Mouse (Mus musculus) neural tube, embryonic 13.5 days (tissue): ENCODE measurements around the gene Rgs17. TPM values are rescaled to one million over a fixed set of nuclear protein-coding genes. Genes with fewer than 3 reads are reported as not detected.
"Not testable (repeated sequence)": the region's sequence is repeated elsewhere in the genome, so short reads cannot be mapped to it uniquely, and the experiment has no call there.

Source experiments
- ATAC-seq: fragments of 200-750 bp; cut with Nextera tagmentation; 2 replicates; pipeline ENCODE4 v1.8.0; 2017; ENCODE audit warnings: low read depth, mild to moderate bottlenecking, moderate TSS enrichment, moderate library complexity
- H3K27ac ChIP-seq: fragments of 300-500 bp; sonication (generic); replicated peaks from 2 replicates; pipeline ENCODE4 v1.5.1; 2015; ENCODE audit warnings: moderate library complexity, mild to moderate bottlenecking, inconsistent platforms
- H3K27me3 ChIP-seq: fragments of 300-500 bp; sonication (generic); 2 replicates; pipeline ENCODE4 v1.6.1; 2015; ENCODE audit warnings: mild to moderate bottlenecking, inconsistent platforms
- H3K36me3 ChIP-seq: fragments of 300-500 bp; sonication (generic); 2 replicates; pipeline ENCODE4 v1.6.1; 2015; ENCODE audit warnings: mild to moderate bottlenecking, inconsistent platforms
- H3K4me1 ChIP-seq: fragments of 300-500 bp; sonication (generic); replicated peaks from 2 replicates; pipeline ENCODE4 v1.6.1; 2015; ENCODE audit warnings: inconsistent platforms
- H3K4me2 ChIP-seq: fragments of 300-500 bp; sonication (generic); 2 replicates; pipeline ENCODE4 v1.6.1; 2015; ENCODE audit warnings: inconsistent platforms, mild to moderate bottlenecking, moderate library complexity
- H3K4me3 ChIP-seq: fragments of 300-500 bp; sonication (generic); 2 replicates; pipeline ENCODE4 v1.5.1; 2015; ENCODE audit warnings: mild to moderate bottlenecking, inconsistent platforms
- H3K9ac ChIP-seq: fragments of 300-500 bp; sonication (generic); 2 replicates; pipeline ENCODE4 v1.6.1; 2015; ENCODE audit warnings: moderate library complexity, mild to moderate bottlenecking, inconsistent platforms
- H3K9me3 ChIP-seq: fragments of 300-500 bp; sonication (generic); 2 replicates; pipeline ENCODE4 v1.6.1; 2016; ENCODE audit warnings: inconsistent platforms
- WGBS: fragments of 180-500 bp; shearing (Covaris S2); methylation state at CpG from one replicate; pipeline ENCODE4 v1.1.7; 2015; 5-methylcytosine and 5-hydroxymethylcytosine counted together
- polyA plus RNA-seq: library from polyadenylated mRNA; unstranded; fragments of >200 nt; fragmentation: Nextera tagmentation; extraction: Ambion mirVana; gene quantifications from 2 replicates; pipeline ENCODE4 v1.2.1, GENCODE M21; 2015

Gene Rgs17
- 12.9 and 13.2 TPM in 2 replicates for polyA plus RNA-seq

DNA sequence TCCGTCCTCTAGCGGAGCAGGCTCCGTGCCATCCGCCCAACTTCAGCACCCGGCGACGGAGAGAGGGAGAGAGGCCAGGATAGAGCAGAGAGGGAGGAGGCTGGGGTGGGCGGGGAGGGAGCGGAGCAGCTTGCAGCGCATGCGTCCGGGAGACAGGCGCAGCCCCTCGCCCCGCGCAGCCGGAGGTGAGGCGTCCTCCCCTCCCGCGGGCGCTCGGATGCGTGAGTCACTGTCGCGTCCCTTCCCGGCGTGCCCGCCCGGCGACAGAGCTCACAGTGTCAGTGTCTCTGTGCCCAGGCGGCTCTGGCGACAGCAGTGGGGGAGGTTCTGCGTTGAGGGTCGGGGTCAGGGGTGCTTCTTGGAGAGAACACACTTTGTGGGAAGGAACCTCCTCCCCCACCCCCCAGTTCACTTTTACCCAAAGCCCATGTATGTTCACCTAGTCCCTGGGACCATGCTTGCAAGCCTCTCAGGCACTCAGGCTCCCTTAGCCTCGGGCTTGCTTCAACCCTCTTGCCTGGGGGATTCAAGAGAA lies at the start of gene Rgs17:
Gene Rgs17 (minus strand): TSS at position 107 of the 535 bp plus-strand sequence.
- Histone ChIP-seq H3K27ac (peak within 1 kb of the TSS; percentile 76), H3K9me3 (no peaks in the 10 kb centered on the region), H3K4me2 (peak within 1 kb of the TSS; percentile 85), H3K36me3 (no peaks in the 10 kb centered on the region), H3K9ac (peak within 1 kb of the TSS; percentile 90), H3K4me1 (peaks cover 24% of the 10 kb centered on the region), H3K4me3 (peak within 1 kb of the TSS; percentile 88), H3K27me3 (peaks cover 3% of the 10 kb centered on the region; the same call in 1 of the 2 replicates)
- peak; percentile 95 for ATAC-seq
- WGBS = under 1% methylated on average over 18 of the region's 35 CpGs

DNA sequence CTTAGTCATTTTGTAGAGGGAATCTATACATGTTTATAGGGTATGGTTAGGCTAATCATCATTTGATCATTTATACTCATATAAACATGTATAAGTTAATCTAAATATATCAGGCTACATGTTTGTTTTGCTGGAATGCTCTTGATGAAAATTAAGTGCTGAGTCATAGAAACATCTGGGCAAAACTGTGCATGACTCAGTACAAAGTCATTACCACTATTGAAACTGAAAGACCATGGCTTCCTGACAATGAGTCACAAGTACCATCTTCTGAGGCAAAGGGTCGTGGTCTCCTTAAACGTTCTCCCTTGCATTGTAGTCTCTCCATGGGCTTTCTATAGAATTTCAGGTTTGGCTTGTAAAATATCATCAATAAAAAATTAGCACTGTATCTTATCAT lies 45.5 kb upstream of the Rgs17 start:
- no peak for ATAC-seq
- Histone ChIP-seq H3K9me3 (no peaks in the 10 kb centered on the region), H3K4me2 (no peak overlapping the region), H3K27me3 (no peaks in the 10 kb centered on the region), H3K9ac (no peak overlapping the region), H3K27ac (no peak overlapping the region), H3K36me3 (no peaks in the 10 kb centered on the region), H3K4me3 (no peak overlapping the region), H3K4me1 (no peaks in the 10 kb centered on the region)
- 82% methylated on average over 2 of the region's 2 CpGs for WGBS

DNA sequence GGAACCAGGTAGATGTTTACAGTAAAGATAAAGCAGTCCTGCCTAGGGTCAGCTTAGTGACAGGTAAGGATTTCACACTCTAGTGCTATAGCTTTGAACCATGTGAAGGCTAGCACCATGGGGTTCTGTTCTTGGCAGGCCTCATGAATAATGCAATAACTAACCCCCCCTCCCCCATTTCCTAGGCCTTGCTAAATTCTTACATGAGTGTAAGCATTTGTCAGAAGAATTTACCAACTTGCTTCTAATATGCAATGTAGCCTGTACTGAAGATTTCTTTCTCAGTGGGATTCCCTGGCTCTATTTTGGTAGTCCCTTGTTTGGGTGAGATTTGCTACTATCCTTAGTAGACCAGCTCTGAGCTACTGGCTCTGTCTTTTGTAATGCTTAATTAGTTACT lies 31.6 kb upstream of the Rgs17 start:
- H3K9ac ChIP-seq, ATAC-seq, H3K9me3 ChIP-seq, H3K27ac ChIP-seq, H3K27me3 ChIP-seq, H3K36me3 ChIP-seq, H3K4me2 ChIP-seq, H3K4me3 ChIP-seq, H3K4me1 ChIP-seq: not testable (repeated sequence)

DNA sequence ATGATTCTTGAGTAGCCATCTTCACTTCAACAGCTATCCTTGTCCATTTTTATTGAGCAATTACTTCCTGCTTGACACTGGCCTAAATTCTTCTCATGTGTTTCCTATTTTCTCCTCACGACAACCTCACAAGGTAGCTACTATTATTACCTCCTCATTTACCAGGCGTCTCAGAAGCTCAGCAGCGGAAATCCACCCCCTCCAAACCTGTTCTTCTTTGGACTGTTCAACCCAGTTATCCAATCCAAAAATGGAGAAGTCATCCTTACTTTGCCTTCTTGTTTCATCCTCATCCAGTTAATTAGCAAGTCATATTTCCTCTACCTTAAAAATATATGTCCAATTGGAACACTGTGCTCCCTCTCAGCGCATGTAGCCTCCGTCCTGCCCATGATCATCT lies 2.1 kb upstream of the Rgs17 start:
- H3K27me3 ChIP-seq = peaks cover 3% of the 10 kb centered on the region; the same call in 1 of the 2 replicates
- H3K36me3 ChIP-seq = no peaks in the 10 kb centered on the region
- no peak overlapping the region for H3K27ac ChIP-seq
- H3K9me3 ChIP-seq = no peaks in the 10 kb centered on the region
- no peak overlapping the region for H3K4me2 ChIP-seq
- WGBS = 86% methylated on average over 5 of the region's 5 CpGs
- H3K4me1 ChIP-seq = peaks cover 24% of the 10 kb centered on the region
- no peak overlapping the region for H3K4me3 ChIP-seq
- no peak overlapping the region for H3K9ac ChIP-seq
- ATAC-seq = no peak

DNA sequence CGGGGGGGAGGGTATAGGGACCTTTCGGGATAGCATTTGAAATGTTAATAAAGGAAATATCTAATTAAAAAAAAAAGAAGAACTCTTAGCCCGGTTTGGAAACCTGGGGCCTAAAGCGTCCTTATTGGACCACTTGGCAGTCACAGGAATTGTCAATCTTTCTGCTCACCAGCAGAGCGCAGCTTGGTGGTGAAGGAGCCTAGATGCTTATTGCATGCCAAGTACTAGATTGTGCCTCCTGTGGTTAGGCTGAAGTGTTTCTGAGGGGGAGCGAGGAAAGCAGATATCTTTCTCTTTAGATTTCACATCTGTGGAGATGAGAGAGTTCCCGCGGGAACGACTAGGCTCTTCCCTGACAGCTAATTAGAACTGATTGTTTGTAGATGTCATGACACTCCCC lies 896 bp upstream of the Rgs17 start:
- Histone ChIP-seq H3K27ac (peak overlapping the region; percentile 28; the same call in 1 of the 2 replicates), H3K4me2 (peak overlapping the region; percentile 85; the same call in 1 of the 2 replicates), H3K27me3 (peaks cover 3% of the 10 kb centered on the region; the same call in 1 of the 2 replicates), H3K9ac (no peak overlapping the region), H3K9me3 (no peaks in the 10 kb centered on the region), H3K36me3 (no peaks in the 10 kb centered on the region), H3K4me1 (peaks cover 24% of the 10 kb centered on the region), H3K4me3 (no peak overlapping the region)
- 7% methylated on average over 9 of the region's 9 CpGs for WGBS
- no peak for ATAC-seq

DNA sequence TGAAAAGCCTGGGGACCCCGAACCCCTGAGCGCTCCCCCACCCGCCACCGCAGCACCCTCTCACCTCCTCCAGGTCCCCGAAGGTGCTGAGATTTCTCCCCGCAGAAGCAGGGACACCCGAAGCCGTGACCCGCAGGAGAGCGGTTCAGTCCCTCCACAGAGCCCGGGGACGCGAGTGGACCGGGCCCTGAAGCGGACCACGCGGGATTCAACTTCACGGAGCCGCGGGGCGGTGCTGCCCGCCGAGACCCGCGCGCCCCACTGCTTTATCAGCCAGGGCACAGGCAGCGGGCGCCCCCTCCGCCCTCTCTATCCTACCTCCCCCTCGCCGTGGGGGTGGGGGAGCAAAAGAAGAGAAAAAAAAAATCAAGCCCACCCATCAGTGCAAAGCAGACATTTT lies 429 bp downstream of the Rgs17 start:
- Histone ChIP-seq H3K9ac (peak overlapping the region; percentile 90), H3K4me1 (peaks cover 24% of the 10 kb centered on the region), H3K4me2 (peak overlapping the region; percentile 85), H3K4me3 (peak overlapping the region; percentile 88), H3K9me3 (no peaks in the 10 kb centered on the region), H3K36me3 (no peaks in the 10 kb centered on the region), H3K27ac (peak overlapping the region; percentile 76), H3K27me3 (peaks cover 3% of the 10 kb centered on the region; the same call in 1 of the 2 replicates)
- 2% methylated on average over 31 of the region's 31 CpGs for WGBS
- ATAC-seq = peak; percentile 62

DNA sequence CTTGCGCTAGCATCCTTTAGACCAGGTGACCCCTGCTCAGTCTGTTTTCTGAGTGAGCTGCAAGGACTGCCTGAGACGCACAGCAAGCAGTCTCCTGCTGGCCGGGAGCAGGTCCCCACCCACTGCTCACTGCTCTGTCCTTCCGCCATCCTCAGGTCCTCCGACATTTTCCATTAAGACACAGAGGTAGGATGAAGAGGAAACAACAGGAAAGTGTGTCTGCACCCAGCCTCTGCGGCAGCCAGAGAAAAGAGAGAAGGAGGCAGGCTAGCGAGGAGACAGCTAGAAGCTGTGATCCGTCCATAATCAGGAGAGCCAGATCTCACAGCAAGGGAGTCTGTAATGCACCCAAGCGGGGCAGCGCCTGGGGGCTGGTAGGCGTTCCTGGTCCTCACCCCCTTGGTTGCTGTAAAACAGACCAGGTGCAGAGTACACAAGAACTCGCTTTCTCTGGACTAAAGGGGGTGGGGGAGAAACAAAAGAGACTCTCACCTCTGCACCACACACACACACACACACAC lies 1.1 kb downstream of the Rgs17 start:
- Histone ChIP-seq H3K4me1 (peaks cover 24% of the 10 kb centered on the region), H3K4me2 (peak overlapping the region; percentile 85), H3K27ac (peak overlapping the region; percentile 76), H3K36me3 (no peaks in the 10 kb centered on the region), H3K27me3 (peaks cover 3% of the 10 kb centered on the region; the same call in 1 of the 2 replicates), H3K9ac (peak overlapping the region; percentile 90), H3K4me3 (peak overlapping the region; percentile 88), H3K9me3 (no peaks in the 10 kb centered on the region)
- 1% methylated on average over 12 of the region's 12 CpGs for WGBS
- ATAC-seq = peak; percentile 36

DNA sequence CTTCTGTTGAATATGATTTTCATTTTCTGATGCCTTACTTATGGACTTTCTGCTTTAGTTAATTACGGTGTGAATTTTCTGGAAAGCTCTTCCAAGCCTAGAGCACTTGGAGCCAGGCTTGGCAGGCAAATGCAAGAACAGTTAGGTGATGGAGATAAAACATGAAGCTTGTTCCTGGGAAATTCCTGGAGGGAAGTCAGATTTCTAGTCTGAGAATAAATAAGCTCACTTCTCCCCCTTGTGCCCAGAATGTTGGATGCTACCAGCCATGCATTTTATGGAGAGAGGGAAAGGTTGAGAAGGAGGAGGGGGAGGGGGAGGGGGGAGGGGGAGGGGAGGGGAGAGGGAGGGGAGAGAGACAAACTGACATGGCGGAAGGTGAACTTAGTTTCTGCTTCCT lies 17.8 kb downstream of the Rgs17 start:
- H3K9me3 ChIP-seq = no peaks in the 10 kb centered on the region
- no peak overlapping the region for H3K9ac ChIP-seq
- H3K4me1 ChIP-seq = peaks cover 10% of the 10 kb centered on the region
- no peaks in the 10 kb centered on the region for H3K36me3 ChIP-seq
- no peak for ATAC-seq
- no peak overlapping the region for H3K4me2 ChIP-seq
- H3K27me3 ChIP-seq = no peaks in the 10 kb centered on the region
- no peak overlapping the region for H3K27ac ChIP-seq
- H3K4me3 ChIP-seq = no peak overlapping the region
- 100% methylated on average over 2 of the region's 2 CpGs for WGBS

DNA sequence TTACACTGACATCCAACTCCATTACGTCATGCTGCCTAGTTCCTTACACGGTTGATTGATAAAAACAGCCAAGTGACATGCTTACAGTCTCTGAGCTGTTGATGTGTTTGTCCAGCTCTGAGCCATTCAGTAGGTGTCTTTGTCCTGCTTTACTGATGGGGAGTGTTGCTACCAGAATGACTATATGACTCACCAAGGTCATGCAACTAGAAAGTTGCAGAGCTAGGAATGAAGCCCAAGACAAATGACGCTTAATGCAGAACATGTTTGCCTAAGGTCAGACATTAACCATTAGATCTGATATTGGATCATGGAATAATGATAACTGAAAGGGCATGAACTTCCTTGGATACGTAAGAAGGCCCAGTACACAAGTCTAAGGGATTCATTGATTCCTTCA lies 20.4 kb downstream of the Rgs17 start:
- 88% methylated on average over 4 of the region's 4 CpGs for WGBS

DNA sequence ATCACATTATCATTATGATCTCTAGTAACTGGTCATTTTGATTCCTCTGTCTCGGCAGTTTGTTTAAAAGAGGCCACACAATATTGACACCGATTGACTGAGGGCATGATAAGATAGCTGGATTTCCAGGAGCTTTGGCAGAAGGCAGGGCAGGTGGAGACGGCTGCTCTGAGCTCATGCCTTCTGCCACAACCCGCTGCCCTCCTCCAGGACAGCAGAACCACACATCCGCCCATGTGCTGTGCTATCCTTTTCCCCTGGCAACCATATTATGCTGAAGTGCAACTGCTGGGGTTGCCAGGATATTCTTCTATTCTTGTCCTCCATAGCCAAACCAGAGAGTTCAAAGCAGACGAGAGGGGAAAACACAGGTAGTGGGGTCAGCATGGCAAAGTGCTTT lies 21.5 kb downstream of the Rgs17 start:
- Histone ChIP-seq H3K9ac (no peak overlapping the region), H3K27ac (no peak overlapping the region), H3K4me3 (no peak overlapping the region), H3K9me3 (no peaks in the 10 kb centered on the region), H3K36me3 (no peaks in the 10 kb centered on the region), H3K4me1 (no peaks in the 10 kb centered on the region), H3K4me2 (no peak overlapping the region), H3K27me3 (no peaks in the 10 kb centered on the region)
- no peak for ATAC-seq
- WGBS = 81% methylated on average over 6 of the region's 6 CpGs

More for the DNA sequence above, 20.4 kb downstream of the Rgs17 start:
- Histone ChIP-seq H3K36me3 (no peaks in the 10 kb centered on the region), H3K27me3 (no peaks in the 10 kb centered on the region), H3K9me3 (no peaks in the 10 kb centered on the region), H3K27ac (no peak overlapping the region), H3K4me1 (peaks cover 4% of the 10 kb centered on the region), H3K4me3 (no peak overlapping the region), H3K4me2 (no peak overlapping the region), H3K9ac (no peak overlapping the region)
- no peak for ATAC-seq

DNA sequence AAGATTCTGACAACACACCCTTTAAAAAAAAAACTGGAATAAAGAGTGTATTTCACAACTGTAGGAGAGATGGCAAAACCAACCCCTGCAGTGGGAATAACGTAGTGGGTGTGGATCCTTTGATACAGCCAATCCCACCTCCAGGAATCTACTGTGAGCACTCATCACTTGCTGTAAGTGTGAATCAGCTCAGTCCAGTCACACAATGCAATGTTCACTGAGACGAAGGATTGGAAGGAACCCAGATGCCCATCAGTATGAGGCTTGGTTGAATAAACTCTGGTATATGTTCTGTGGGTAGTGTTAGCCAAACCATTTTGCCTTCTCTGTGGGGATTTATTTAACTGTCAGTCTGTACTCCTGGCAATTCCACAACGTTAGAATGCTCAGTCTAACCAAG lies 45.1 kb downstream of the Rgs17 start:
- H3K4me1 ChIP-seq = no peaks in the 10 kb centered on the region
- H3K9ac ChIP-seq = no peak overlapping the region
- no peaks in the 10 kb centered on the region for H3K27me3 ChIP-seq
- no peak overlapping the region for H3K27ac ChIP-seq
- H3K36me3 ChIP-seq = no peaks in the 10 kb centered on the region
- ATAC-seq = no peak
- no peaks in the 10 kb centered on the region for H3K9me3 ChIP-seq
- no peak overlapping the region for H3K4me2 ChIP-seq
- H3K4me3 ChIP-seq = no peak overlapping the region
- WGBS = 71% methylated on average over 3 of the region's 3 CpGs

DNA sequence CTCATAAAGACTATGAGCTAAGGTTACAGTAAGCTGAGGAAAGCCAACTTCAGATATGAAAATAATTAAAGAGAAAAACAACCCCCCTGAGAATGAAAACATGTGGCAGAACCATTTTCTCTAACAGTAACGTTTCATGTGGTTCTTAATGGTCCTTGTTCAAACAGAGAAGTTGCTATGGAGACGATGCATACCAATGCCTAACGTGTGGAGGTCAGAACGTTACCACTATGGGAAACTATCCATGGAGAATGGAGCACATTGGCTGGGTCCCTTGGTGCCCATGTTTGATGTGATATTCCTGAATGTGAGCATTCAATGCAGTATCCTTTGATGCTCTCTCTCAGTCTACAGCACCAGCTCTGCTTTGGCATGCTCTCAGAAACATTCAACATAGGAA lies 51.1 kb downstream of the Rgs17 start:
- WGBS = 25% methylated on average over 4 of the region's 4 CpGs
- Histone ChIP-seq H3K4me1 (peaks cover 23% of the 10 kb centered on the region), H3K4me2 (no peak overlapping the region), H3K27me3 (no peaks in the 10 kb centered on the region), H3K9ac (no peak overlapping the region), H3K27ac (no peak overlapping the region), H3K4me3 (no peak overlapping the region), H3K9me3 (no peaks in the 10 kb centered on the region), H3K36me3 (no peaks in the 10 kb centered on the region)
- ATAC-seq = no peak
